Mouse (Mus musculus): ENCODE data around the gene Ednra. TPM values are rescaled to one million over a fixed set of nuclear protein-coding genes. Genes with fewer than 3 reads are reported as not detected.
A peak's percentile ranks its signal among the peaks of the same experiment; 100 is the strongest.

The Ednra gene
- 1 to 10 TPM; 1.6 to 2.3 TPM for total RNA-seq (2021)
- long read RNA-seq, experiment 1, partial matches to known transcripts: 0 of 2 reads
- long read RNA-seq, experiment 1, other reads (novel, unspliced or antisense): 1 of 2 reads
- long read RNA-seq, experiment 2, partial matches to known transcripts: 0 of 1 reads
- long read RNA-seq, experiment 2, other reads (novel, unspliced or antisense): 1 of 1 reads

- peak; percentile 16; the same call in 1 of the 2 replicates for TF ChIP-seq CTCF (IDR thresholded peaks at IDR 0.05)
- H3K4me3 ChIP-seq: peak within 1 kb of the TSS; percentile 71
- intact Hi-C loops (cut with DNase I): no loop called here
- peak within 1 kb of the TSS; percentile 82 for H3K27ac ChIP-seq
- DNase-seq: peak; percentile 61
These were observed at the start of gene Ednra for GRCm38 (mm10) chr8:77724046-77724930. Gene Ednra, minus strand, starts transcription at chr8:77724464.

DNA sequence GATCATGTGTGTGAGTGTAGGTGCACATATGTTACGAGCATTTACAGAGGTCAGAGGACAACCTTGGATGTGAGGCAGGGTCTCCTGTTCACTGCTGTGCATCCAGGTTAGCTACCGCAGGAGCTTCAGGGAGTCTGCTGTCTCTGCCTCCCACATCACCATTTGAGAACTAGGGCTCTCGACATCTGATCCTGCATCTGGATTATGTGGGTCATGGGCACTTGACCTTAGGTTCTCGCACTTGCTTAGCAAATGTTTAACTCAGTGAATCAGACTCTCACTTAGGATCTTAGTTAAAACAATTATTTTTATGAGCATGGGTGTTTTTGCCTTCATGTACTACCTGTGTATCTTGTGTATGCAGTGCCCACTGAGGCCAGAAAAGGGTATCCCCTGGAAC, 49.6 kb upstream of the Ednra start:
- H3K4me3 ChIP-seq: no peak overlapping the region
- DNase-seq: no peak
- no peak overlapping the region for H3K27ac ChIP-seq
- intact Hi-C loops (cut with DNase I): no loop called here
- TF ChIP-seq CTCF (IDR thresholded peaks at IDR 0.05): no peak

- no peak overlapping the region for H3K27ac ChIP-seq
- intact Hi-C loops (cut with DNase I): no loop called here
- H3K4me3 ChIP-seq: no peak overlapping the region
- TF ChIP-seq CTCF (IDR thresholded peaks at IDR 0.05): peak; percentile 41; the same call in 1 of the 2 replicates
- no peak for DNase-seq
These were observed 49.0 kb upstream of the Ednra start for GRCm38 (mm10) chr8:77773256-77773655.

GRCm38 (mm10) chr8:77772210-77772886, 48.1 kb upstream of the Ednra start:
- no peak for TF ChIP-seq CTCF (IDR thresholded peaks at IDR 0.05)
- intact Hi-C loops (cut with DNase I): no loop called here
- DNase-seq: no peak
- no peak overlapping the region for H3K27ac ChIP-seq
- no peak overlapping the region for H3K4me3 ChIP-seq

DNA sequence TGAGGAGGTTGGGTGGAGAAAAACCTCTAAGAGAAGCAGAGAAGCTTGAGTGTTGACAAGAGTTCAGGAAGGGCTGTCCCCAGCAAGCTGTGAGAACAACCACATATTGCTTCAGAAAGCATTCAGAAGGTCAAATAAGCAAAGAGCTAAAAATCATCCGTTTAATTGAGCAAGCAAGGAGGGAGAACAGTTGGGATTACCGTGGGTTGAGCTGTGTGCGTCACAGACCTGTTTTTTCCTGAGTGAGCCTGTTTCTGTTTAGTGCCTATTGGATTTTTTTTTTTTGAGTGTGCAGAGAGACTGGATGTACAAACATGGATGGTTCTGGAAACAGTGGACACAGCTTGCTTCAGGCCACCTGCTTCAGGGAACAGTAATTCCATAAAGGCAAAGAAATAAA, 46.7 kb upstream of the Ednra start:
- no peak for DNase-seq
- TF ChIP-seq CTCF (IDR thresholded peaks at IDR 0.05): no peak
- Histone ChIP-seq H3K4me3 (no peak overlapping the region), H3K27ac (no peak overlapping the region)
- intact Hi-C loops (cut with DNase I): no loop called here

- Histone ChIP-seq H3K4me3 (no peak overlapping the region), H3K27ac (no peak overlapping the region)
- DNase-seq: no peak
- intact Hi-C loops (cut with DNase I): no loop called here
- TF ChIP-seq CTCF (IDR thresholded peaks at IDR 0.05): no peak
These were observed 44.7 kb upstream of the Ednra start for GRCm38 (mm10) chr8:77768916-77769315.

GRCm38 (mm10) chr8:77764253-77764652, 40.0 kb upstream of the Ednra start:
- DNase-seq: no peak
- no peak overlapping the region for H3K27ac ChIP-seq
- TF ChIP-seq CTCF (IDR thresholded peaks at IDR 0.05): no peak
- no peak overlapping the region for H3K4me3 ChIP-seq
- intact Hi-C loops (cut with DNase I): no loop called here

GRCm38 (mm10) chr8:77762967-77763366, 38.7 kb upstream of the Ednra start:
- Histone ChIP-seq H3K27ac (no peak overlapping the region), H3K4me3 (no peak overlapping the region)
- intact Hi-C loops (cut with DNase I): no loop called here
- DNase-seq: no peak
- no peak for TF ChIP-seq CTCF (IDR thresholded peaks at IDR 0.05)

DNA sequence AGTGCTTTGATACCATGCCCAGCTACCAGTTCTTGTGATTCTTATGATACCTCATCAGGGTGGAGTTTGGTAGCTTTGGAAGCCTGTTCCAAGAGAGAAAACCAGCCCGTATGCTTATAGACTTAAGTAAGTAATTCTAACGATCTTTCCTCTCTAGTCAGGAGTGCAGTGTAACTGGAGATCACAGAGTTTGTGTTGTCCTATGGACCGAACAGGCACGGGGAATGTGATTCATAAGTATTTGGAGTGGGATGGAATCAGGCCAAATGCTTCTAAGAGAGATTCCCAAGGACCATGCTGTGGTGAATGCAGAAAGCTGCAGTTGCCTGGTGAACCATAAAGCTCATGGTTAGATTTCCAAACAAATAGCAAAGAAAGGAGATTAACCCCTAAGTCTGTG, 31.2 kb upstream of the Ednra start:
- Histone ChIP-seq H3K27ac (no peak overlapping the region), H3K4me3 (no peak overlapping the region)
- intact Hi-C loops (cut with DNase I): no loop called here
- TF ChIP-seq CTCF (IDR thresholded peaks at IDR 0.05): no peak
- DNase-seq: no peak

GRCm38 (mm10) chr8:77753796-77754195, 29.5 kb upstream of the Ednra start:
- DNase-seq: no peak
- H3K4me3 ChIP-seq: no peak overlapping the region
- no peak for TF ChIP-seq CTCF (IDR thresholded peaks at IDR 0.05)
- no peak overlapping the region for H3K27ac ChIP-seq
- intact Hi-C loops (cut with DNase I): no loop called here

- no peak for TF ChIP-seq CTCF (IDR thresholded peaks at IDR 0.05)
- intact Hi-C loops (cut with DNase I): no loop called here
- no peak overlapping the region for H3K27ac ChIP-seq
- no peak for DNase-seq
- H3K4me3 ChIP-seq: no peak overlapping the region
These were observed 27.8 kb upstream of the Ednra start for GRCm38 (mm10) chr8:77752041-77752440.

- no peak for DNase-seq
- H3K4me3 ChIP-seq: no peak overlapping the region
- H3K27ac ChIP-seq: no peak overlapping the region
- no peak for TF ChIP-seq CTCF (IDR thresholded peaks at IDR 0.05)
- intact Hi-C loops (cut with DNase I): no loop called here
These were observed 26.1 kb upstream of the Ednra start for GRCm38 (mm10) chr8:77750407-77750806.

- no peak for DNase-seq
- Histone ChIP-seq H3K4me3 (no peak overlapping the region), H3K27ac (no peak overlapping the region)
- TF ChIP-seq CTCF (IDR thresholded peaks at IDR 0.05): no peak
- intact Hi-C loops (cut with DNase I): no loop called here
These were observed 20.2 kb upstream of the Ednra start for GRCm38 (mm10) chr8:77744476-77744875.

All from gastrocnemius, adult 2 months (tissue).